Mouse (Mus musculus) CH12.LX (cell line): ENCODE measurements at regions not wholly inside any gene's neighbourhood (a gene's known extent, or its start where the extent isn't known, plus 50 kb on each side); places are given as distances from the start of the nearest gene placed in this dataset.

ENCODE experiments used
- CHD1 ChIP-seq: IDR thresholded peaks from 2 replicates; pipeline ENCODE4 v1.6.1; 2012; ENCODE audit warnings: low read depth, low read length, improper control_type of control experiment, inconsistent platforms
- CTCF ChIP-seq, 2 experiments: IDR thresholded peaks in 1 of 2; conservative IDR thresholded peaks in 1 of 2; 2 replicates each; pipeline ENCODE4 v1.5.1; 2011 to 2012; ENCODE audit warnings: low read depth in 2 of 2, low read length in 2 of 2, improper control_type of control experiment in 1 of 2, inconsistent platforms in 1 of 2, mild to moderate bottlenecking in 1 of 2, moderate library complexity in 1 of 2
- HCFC1 ChIP-seq: IDR thresholded peaks from 2 replicates; pipeline ENCODE4 v1.6.1; 2012; ENCODE audit warnings: low read depth, mild to moderate bottlenecking, inconsistent platforms, low read length, improper control_type of control experiment
- JUND ChIP-seq: conservative IDR thresholded peaks from 2 replicates; pipeline ENCODE4 v1.6.1; 2011; ENCODE audit warnings: low read depth, low read length, improper control_type of control experiment
- MYC ChIP-seq: IDR thresholded peaks from 2 replicates; pipeline ENCODE4 v1.6.1; 2011; ENCODE audit warnings: low read depth, mild to moderate bottlenecking, improper control_type of control experiment, low read length
- POLR2A ChIP-seq: IDR thresholded peaks from 2 replicates; pipeline ENCODE4 v1.6.1; 2011; ENCODE audit warnings: low read depth, mild to moderate bottlenecking, improper control_type of control experiment, low read length
- POLR2AphosphoS2 ChIP-seq: IDR thresholded peaks from 2 replicates; pipeline ENCODE4 v1.6.1; 2011; ENCODE audit warnings: low read depth, low read length, improper control_type of control experiment
- USF1 ChIP-seq: IDR thresholded peaks from 2 replicates; pipeline ENCODE4 v1.6.1; 2014; ENCODE audit warnings: low read depth, mild to moderate bottlenecking, inconsistent platforms, low read length, improper control_type of control experiment
- ZC3H11A ChIP-seq: IDR thresholded peaks from 2 replicates; pipeline ENCODE4 v1.6.1; 2012; ENCODE audit warnings: low read depth, mild to moderate bottlenecking, inconsistent platforms, low read length, improper control_type of control experiment

- TF ChIP-seq POLR2A, result no peak
- no peak for TF ChIP-seq CTCF (conservative IDR thresholded peaks at IDR 0.05 in 1 of 2, IDR thresholded peaks at IDR 0.05 in 1 of 2; ENCODE audit: low read depth in 2 of 2, low read length in 2 of 2)
- TF ChIP-seq CHD1, result no peak
- no peak for TF ChIP-seq USF1
- no peak for TF ChIP-seq ZC3H11A
- no peak for TF ChIP-seq POLR2AphosphoS2
- TF ChIP-seq MYC, result no peak
- TF ChIP-seq HCFC1, result no peak
- TF ChIP-seq JUND, result no peak
These were observed 150.3 kb downstream of the Rnf152 start for GRCm38 (mm10) chr1:105206216-105206615.
